Mouse (Mus musculus) E14TG2a.4 (cell line): Measurements from ENCODE around the gene Olfr652.

Experiments used
- CTCF ChIP-seq: conservative IDR thresholded peaks from 2 replicates; pipeline ENCODE4 v1.5.1; 2014; ENCODE audit warnings: low read length
- NANOG ChIP-seq: IDR thresholded peaks from 2 replicates; pipeline ENCODE4 v1.6.1; 2014; ENCODE audit warnings: borderline replicate concordance, low read length, mixed read lengths

- TF ChIP-seq NANOG (no peak), CTCF (no peak)
These were observed at the start of gene Olfr652 for GRCm38 (mm10) chr7:104560601-104561000.
